Mouse (Mus musculus) midbrain, embryonic 15.5 days (tissue): ENCODE data around the gene Gata1. TPM values are rescaled to one million over a fixed set of nuclear protein-coding genes. Genes with fewer than 3 reads are reported as not detected.

Experiments used
- ATAC-seq: fragments of 200-750 bp; cut with Nextera tagmentation; replicated peaks from 2 replicates; pipeline ENCODE4 v1.8.0; 2017; ENCODE audit warnings: moderate TSS enrichment
- H3K27ac ChIP-seq: fragments of 300-500 bp; sonication (generic); 2 replicates; pipeline ENCODE4 v1.5.1; 2015; ENCODE audit warnings: mild to moderate bottlenecking, inconsistent platforms
- H3K27me3 ChIP-seq: fragments of 300-500 bp; sonication (generic); replicated peaks from 2 replicates; pipeline ENCODE4 v1.6.1; 2015; ENCODE audit warnings: inconsistent platforms
- H3K36me3 ChIP-seq: fragments of 300-500 bp; sonication (generic); replicated peaks from 2 replicates; pipeline ENCODE4 v1.6.1; 2015; ENCODE audit warnings: inconsistent platforms
- H3K4me1 ChIP-seq: fragments of 300-500 bp; sonication (generic); 2 replicates; pipeline ENCODE4 v1.6.1; 2015; ENCODE audit warnings: inconsistent platforms
- H3K4me2 ChIP-seq: fragments of 300-500 bp; sonication (generic); 2 replicates; pipeline ENCODE4 v1.6.1; 2015; ENCODE audit warnings: inconsistent platforms, mild to moderate bottlenecking, moderate library complexity
- H3K4me3 ChIP-seq: fragments of 300-500 bp; sonication (generic); 2 replicates; pipeline ENCODE4 v1.5.1; 2015; ENCODE audit warnings: mild to moderate bottlenecking, inconsistent platforms
- H3K9ac ChIP-seq: fragments of 300-500 bp; sonication (generic); 2 replicates; pipeline ENCODE4 v1.6.1; 2015; ENCODE audit warnings: mild to moderate bottlenecking, inconsistent platforms
- H3K9me3 ChIP-seq: fragments of 300-500 bp; sonication (generic); 2 replicates; pipeline ENCODE4 v1.6.1; 2016; ENCODE audit warnings: inconsistent platforms
- WGBS: fragments of 180-500 bp; shearing (Covaris S2); methylation state at CpG from one replicate; pipeline ENCODE4 v1.1.7; 2015; ENCODE audit warnings: mixed read lengths; 5-methylcytosine and 5-hydroxymethylcytosine counted together
- polyA plus RNA-seq: library from polyadenylated mRNA; unstranded; fragments of >200 nt; fragmentation: Nextera tagmentation; extraction: Ambion mirVana; gene quantifications from 2 replicates; pipeline ENCODE4 v1.2.1, GENCODE M21; 2015

Gene Gata1
- polyA plus RNA-seq, 1 experiment from 2014 or later: 0.12 TPM

- WGBS: 83% methylated on average over 3 of the region's 3 CpGs
Observed at GRCm38 (mm10) chrX:8000546-8001192, 22.8 kb upstream of the Gata1 start.

DNA sequence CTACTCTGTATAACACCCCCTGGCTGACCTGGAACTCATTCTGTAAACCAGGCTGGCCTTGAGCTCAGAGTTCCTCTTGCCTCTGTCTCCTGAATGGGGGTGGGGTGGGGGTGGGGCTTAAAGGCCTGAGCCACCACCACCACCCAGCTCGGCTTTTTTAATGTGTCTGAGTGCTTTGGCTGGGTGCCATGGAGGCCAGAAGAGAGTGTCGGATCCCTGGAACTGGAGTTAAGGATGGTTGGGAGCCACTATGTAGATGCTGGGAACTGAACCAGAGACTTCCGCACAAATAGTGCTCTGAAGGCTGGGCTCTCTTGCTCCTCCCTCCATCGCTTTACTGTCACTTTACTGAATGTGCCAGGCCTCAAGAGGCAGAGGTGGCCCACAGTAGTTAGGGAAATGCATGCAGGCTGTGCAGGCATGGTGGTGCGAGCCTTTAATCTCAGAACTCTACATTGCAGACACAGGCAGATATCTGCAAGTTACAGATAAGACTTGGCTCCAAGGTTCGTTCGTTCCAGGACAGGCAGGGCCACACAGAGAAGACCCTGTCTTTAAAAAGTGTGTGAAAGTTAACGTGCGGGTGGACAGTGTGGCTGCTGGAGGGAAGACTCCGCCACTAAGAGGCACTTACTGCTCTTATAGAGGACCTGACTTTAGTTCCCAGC lies 15.3 kb upstream of the Gata1 start:
- ATAC-seq: no peak
- H3K27ac ChIP-seq: no peak overlapping the region
- 72% methylated on average over 10 of the region's 10 CpGs for WGBS
- no peak overlapping the region for H3K9ac ChIP-seq
- H3K36me3 ChIP-seq: no peaks in the 10 kb centered on the region
- no peak overlapping the region for H3K4me3 ChIP-seq
- no peak overlapping the region for H3K4me2 ChIP-seq
- no peaks in the 10 kb centered on the region for H3K4me1 ChIP-seq
- no peaks in the 10 kb centered on the region for H3K9me3 ChIP-seq
- H3K27me3 ChIP-seq: no peaks in the 10 kb centered on the region

More at GRCm38 (mm10) chrX:8000546-8001192, 22.8 kb upstream of the Gata1 start:
- no peaks in the 10 kb centered on the region for H3K27me3 ChIP-seq
- no peak overlapping the region for H3K27ac ChIP-seq
- H3K9me3 ChIP-seq: no peaks in the 10 kb centered on the region
- no peak for ATAC-seq
- H3K4me3 ChIP-seq: no peak overlapping the region
- H3K4me1 ChIP-seq: no peaks in the 10 kb centered on the region
- H3K36me3 ChIP-seq: no peaks in the 10 kb centered on the region
- H3K4me2 ChIP-seq: no peak overlapping the region
- no peak overlapping the region for H3K9ac ChIP-seq

GRCm38 (mm10) chrX:7992379-7993067 lies 14.7 kb upstream of the Gata1 start:
- Histone ChIP-seq H3K36me3 (no peaks in the 10 kb centered on the region), H3K9me3 (no peaks in the 10 kb centered on the region), H3K4me3 (no peak overlapping the region), H3K9ac (no peak overlapping the region), H3K27me3 (no peaks in the 10 kb centered on the region), H3K27ac (no peak overlapping the region), H3K4me2 (no peak overlapping the region), H3K4me1 (no peaks in the 10 kb centered on the region)
- ATAC-seq: no peak
- 61% methylated on average over 8 of the region's 8 CpGs for WGBS

- H3K36me3 ChIP-seq: no peaks in the 10 kb centered on the region
- no peaks in the 10 kb centered on the region for H3K9me3 ChIP-seq
- ATAC-seq: no peak
- H3K4me3 ChIP-seq: no peak overlapping the region
- H3K27me3 ChIP-seq: no peaks in the 10 kb centered on the region
- WGBS: 88% methylated on average over 7 of the region's 7 CpGs
- H3K27ac ChIP-seq: no peak overlapping the region
- no peak overlapping the region for H3K4me2 ChIP-seq
- no peak overlapping the region for H3K9ac ChIP-seq
- H3K4me1 ChIP-seq: no peaks in the 10 kb centered on the region
Observed at GRCm38 (mm10) chrX:7981368-7981767, 3.5 kb upstream of the Gata1 start.

DNA sequence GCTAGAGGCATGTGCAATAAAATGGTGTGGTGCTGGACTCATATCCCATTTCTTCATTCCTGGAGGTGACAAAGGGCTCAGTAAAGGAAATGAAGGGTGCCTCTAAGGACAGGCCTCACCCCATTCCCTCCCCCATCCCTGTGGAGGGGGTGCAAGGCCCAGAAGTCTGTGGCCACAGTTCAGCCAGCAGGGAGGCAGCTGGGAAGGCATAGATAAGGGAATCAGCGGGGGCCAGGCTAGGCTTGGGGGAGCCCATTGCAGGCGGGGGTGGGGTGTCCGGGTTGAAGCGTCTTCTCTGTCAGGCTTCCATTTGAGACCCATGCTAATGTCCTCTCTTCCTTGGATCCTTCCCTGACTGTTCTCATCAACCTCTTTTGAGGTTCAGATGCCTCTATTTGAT lies 6.6 kb downstream of the Gata1 start:
- ATAC-seq: no peak
- Histone ChIP-seq H3K27me3 (no peaks in the 10 kb centered on the region), H3K4me2 (no peak overlapping the region), H3K4me3 (no peak overlapping the region), H3K4me1 (no peaks in the 10 kb centered on the region), H3K36me3 (no peaks in the 10 kb centered on the region), H3K9ac (no peak overlapping the region), H3K9me3 (no peaks in the 10 kb centered on the region), H3K27ac (no peak overlapping the region)
- WGBS: 52% methylated on average over 4 of the region's 4 CpGs

DNA sequence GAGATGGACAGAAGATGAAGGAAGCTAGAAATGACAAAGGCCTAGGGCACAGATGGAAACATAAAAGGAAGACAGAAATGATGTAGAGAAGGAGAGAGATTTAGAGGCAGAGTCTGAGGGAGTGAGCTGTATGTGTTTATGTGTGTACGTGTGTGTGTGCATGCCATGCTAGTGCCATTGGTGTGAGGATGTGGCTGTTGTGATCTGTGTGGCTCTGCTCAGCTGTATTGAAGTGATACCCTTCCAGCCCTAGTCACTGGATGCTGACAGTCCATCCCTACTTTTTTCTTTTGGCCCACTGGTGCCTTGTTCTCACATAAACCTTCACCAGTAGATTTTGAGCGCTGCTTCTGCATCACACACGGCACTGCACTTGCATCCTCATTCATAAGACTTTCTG lies 9.0 kb downstream of the Gata1 start:
- no peaks in the 10 kb centered on the region for H3K27me3 ChIP-seq
- H3K4me3 ChIP-seq: no peak overlapping the region
- no peak overlapping the region for H3K27ac ChIP-seq
- no peaks in the 10 kb centered on the region for H3K36me3 ChIP-seq
- no peak overlapping the region for H3K4me2 ChIP-seq
- 90% methylated on average over 3 of the region's 3 CpGs for WGBS
- no peaks in the 10 kb centered on the region for H3K9me3 ChIP-seq
- no peaks in the 10 kb centered on the region for H3K4me1 ChIP-seq
- H3K9ac ChIP-seq: no peak overlapping the region
- no peak for ATAC-seq

- Histone ChIP-seq H3K4me2 (no peak overlapping the region), H3K27ac (no peak overlapping the region), H3K27me3 (no peaks in the 10 kb centered on the region), H3K9ac (no peak overlapping the region), H3K4me1 (no peaks in the 10 kb centered on the region), H3K4me3 (no peak overlapping the region), H3K9me3 (no peaks in the 10 kb centered on the region), H3K36me3 (no peaks in the 10 kb centered on the region)
- no peak for ATAC-seq
- WGBS: 78% methylated on average over 8 of the region's 8 CpGs
Observed at GRCm38 (mm10) chrX:7968226-7968625, 9.6 kb downstream of the Gata1 start.

- H3K4me3 ChIP-seq: no peak overlapping the region
Observed at GRCm38 (mm10) chrX:7967596-7968201, 10.2 kb downstream of the Gata1 start.

DNA sequence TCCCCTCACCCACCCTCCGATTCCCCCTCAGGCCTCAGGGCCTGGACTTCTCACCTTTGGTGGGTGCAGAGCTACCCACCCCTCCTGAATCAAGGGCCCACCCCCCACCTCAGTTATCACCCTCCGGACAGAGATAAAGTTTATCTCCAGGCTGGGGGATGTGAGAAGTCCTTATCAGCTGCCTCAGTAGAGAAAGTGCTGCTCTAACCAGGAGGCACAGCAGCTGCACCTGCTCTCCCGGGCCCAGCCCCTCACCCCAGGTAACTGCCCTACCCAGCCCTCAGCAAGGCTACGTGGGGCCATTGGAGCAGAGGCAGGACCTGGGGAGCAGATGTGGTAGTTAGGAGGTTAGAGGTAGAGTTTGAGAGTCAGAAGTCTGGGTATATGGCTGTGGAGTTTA lies 11.7 kb downstream of the Gata1 start:
- WGBS: 83% methylated on average over 4 of the region's 4 CpGs
- Histone ChIP-seq H3K27me3 (no peaks in the 10 kb centered on the region), H3K36me3 (no peaks in the 10 kb centered on the region), H3K4me3 (no peak overlapping the region), H3K9me3 (no peaks in the 10 kb centered on the region), H3K27ac (no peak overlapping the region), H3K4me2 (no peak overlapping the region), H3K9ac (no peak overlapping the region), H3K4me1 (no peaks in the 10 kb centered on the region)
- no peak for ATAC-seq

More at GRCm38 (mm10) chrX:7967596-7968201, 10.2 kb downstream of the Gata1 start:
- Histone ChIP-seq H3K27me3 (no peaks in the 10 kb centered on the region), H3K27ac (no peak overlapping the region), H3K9me3 (no peaks in the 10 kb centered on the region), H3K4me2 (no peak overlapping the region), H3K9ac (no peak overlapping the region), H3K36me3 (no peaks in the 10 kb centered on the region), H3K4me1 (no peaks in the 10 kb centered on the region)
- ATAC-seq: no peak
- WGBS: 88% methylated on average over 8 of the region's 9 CpGs

- no peak for ATAC-seq
- H3K36me3 ChIP-seq: no peaks in the 10 kb centered on the region
Observed at GRCm38 (mm10) chrX:7963829-7964626, 13.8 kb downstream of the Gata1 start.

GRCm38 (mm10) chrX:7958868-7959267 lies 19.0 kb downstream of the Gata1 start:
- Histone ChIP-seq H3K36me3 (no peaks in the 10 kb centered on the region), H3K27ac (no peak overlapping the region), H3K9ac (no peak overlapping the region), H3K4me3 (no peak overlapping the region), H3K4me1 (no peaks in the 10 kb centered on the region), H3K9me3 (no peaks in the 10 kb centered on the region), H3K4me2 (no peak overlapping the region), H3K27me3 (no peaks in the 10 kb centered on the region)
- ATAC-seq: no peak
- 91% methylated on average over 9 of the region's 9 CpGs for WGBS

More at GRCm38 (mm10) chrX:7963829-7964626, 13.8 kb downstream of the Gata1 start:
- Histone ChIP-seq H3K4me3 (no peak overlapping the region), H3K4me1 (no peaks in the 10 kb centered on the region), H3K9me3 (no peaks in the 10 kb centered on the region), H3K27ac (no peak overlapping the region), H3K9ac (no peak overlapping the region), H3K4me2 (no peak overlapping the region), H3K27me3 (no peaks in the 10 kb centered on the region)
- 74% methylated on average over 7 of the region's 7 CpGs for WGBS

GRCm38 (mm10) chrX:7950091-7950490 lies 27.8 kb downstream of the Gata1 start:
- Histone ChIP-seq H3K36me3 (no peaks in the 10 kb centered on the region), H3K27ac (no peak overlapping the region), H3K9ac (no peak overlapping the region), H3K4me2 (no peak overlapping the region), H3K9me3 (no peaks in the 10 kb centered on the region), H3K4me1 (peaks cover 8% of the 10 kb centered on the region; the same call in 1 of the 2 replicates), H3K4me3 (no peak overlapping the region), H3K27me3 (no peaks in the 10 kb centered on the region)
- no peak for ATAC-seq
- WGBS: 92% methylated on average over 7 of the region's 7 CpGs
